Mouse (Mus musculus) forebrain, embryonic 15.5 days (tissue): ENCODE measurements around the gene Borcs5. TPM values are rescaled to one million over a fixed set of nuclear protein-coding genes. Genes with fewer than 3 reads are reported as not detected.

Experiments
- ATAC-seq: fragments of 200-750 bp; cut with Nextera tagmentation; replicated peaks from 2 replicates; pipeline ENCODE4 v1.8.0; 2017; ENCODE audit warnings: mild to moderate bottlenecking, moderate TSS enrichment, moderate library complexity
- H3K27ac ChIP-seq: fragments of 300-500 bp; sonication (generic); replicated peaks from 2 replicates; pipeline ENCODE4 v1.5.1; 2015; ENCODE audit warnings: mild to moderate bottlenecking, inconsistent platforms
- H3K27me3 ChIP-seq: fragments of 300-500 bp; sonication (generic); 2 replicates; pipeline ENCODE4 v1.6.1; 2015; ENCODE audit warnings: inconsistent platforms
- H3K36me3 ChIP-seq: fragments of 300-500 bp; sonication (generic); 2 replicates; pipeline ENCODE4 v1.6.1; 2015; ENCODE audit warnings: mild to moderate bottlenecking, inconsistent platforms
- H3K4me1 ChIP-seq: fragments of 300-500 bp; sonication (generic); 2 replicates; pipeline ENCODE4 v1.6.1; 2015; ENCODE audit warnings: inconsistent platforms
- H3K4me2 ChIP-seq: fragments of 300-500 bp; sonication (generic); replicated peaks from 2 replicates; pipeline ENCODE4 v1.6.1; 2015; ENCODE audit warnings: mild to moderate bottlenecking, inconsistent platforms
- H3K4me3 ChIP-seq: fragments of 300-500 bp; sonication (generic); 2 replicates; pipeline ENCODE4 v1.5.1; 2015; ENCODE audit warnings: mild to moderate bottlenecking, inconsistent platforms
- H3K9ac ChIP-seq: fragments of 300-500 bp; sonication (generic); replicated peaks from 2 replicates; pipeline ENCODE4 v1.6.1; 2015; ENCODE audit warnings: mild to moderate bottlenecking, inconsistent platforms
- H3K9me3 ChIP-seq: fragments of 300-500 bp; sonication (generic); 2 replicates; pipeline ENCODE4 v1.6.1; 2016; ENCODE audit warnings: inconsistent platforms
- WGBS: fragments of 180-500 bp; shearing (Covaris S2); methylation state at CpG from one replicate; pipeline ENCODE4 v1.1.7; 2015; ENCODE audit warnings: mixed read lengths; 5-methylcytosine and 5-hydroxymethylcytosine counted together
- polyA plus RNA-seq: library from polyadenylated mRNA; unstranded; fragments of >200 nt; fragmentation: Nextera tagmentation; extraction: Ambion mirVana; gene quantifications from 2 replicates; pipeline ENCODE4 v1.2.1, GENCODE M21; 2015

Borcs5 gene
- polyA plus RNA-seq, 1 experiment from 2014 or later: 45.8 TPM

- H3K4me1 ChIP-seq: peaks cover 14% of the 10 kb centered on the region
- 0 out of 2 replicates have a peak, but pooled peaks cover 3% of the 10 kb centered on the region for H3K27me3 ChIP-seq
- 0 out of 2 replicates have a peak overlapping the region, but pooled peaks have one; percentile 47 for H3K9ac ChIP-seq
- peak overlapping the region; percentile 75 for H3K4me2 ChIP-seq
- H3K4me3 ChIP-seq: peak overlapping the region; percentile 47
- H3K27ac ChIP-seq: no peak overlapping the region
- no peak for ATAC-seq
- H3K36me3 ChIP-seq: no peaks in the 10 kb centered on the region
- H3K9me3 ChIP-seq: no peaks in the 10 kb centered on the region
- WGBS: 29% methylated on average over 5 of the region's 5 CpGs
These were observed 6.6 kb upstream of the Borcs5 start for GRCm38 (mm10) chr6:134632756-134633155.

DNA sequence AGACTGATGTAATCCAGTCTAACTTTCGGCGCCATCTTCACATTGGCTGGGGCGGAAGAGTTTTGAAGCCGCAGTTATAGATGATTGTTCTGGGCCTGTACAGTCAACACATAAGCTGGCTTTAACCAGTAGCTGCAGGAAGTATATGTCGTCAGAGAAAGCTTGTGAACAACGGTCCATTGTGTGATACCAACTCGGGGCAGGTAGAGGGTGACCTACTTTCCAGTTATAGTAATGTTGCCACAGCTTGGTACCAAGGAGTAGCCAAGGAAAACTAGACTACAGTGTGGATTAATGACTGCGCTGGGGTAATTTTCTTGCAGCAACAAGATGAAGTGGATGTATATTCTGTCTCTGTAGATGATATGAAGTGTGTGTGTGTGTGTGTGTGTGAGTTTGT is 5.8 kb upstream of the Borcs5 start:
- Histone ChIP-seq H3K27ac (no peak overlapping the region), H3K4me1 (peaks cover 14% of the 10 kb centered on the region), H3K4me3 (no peak overlapping the region), H3K27me3 (0 out of 2 replicates have a peak, but pooled peaks cover 3% of the 10 kb centered on the region), H3K9ac (no peak overlapping the region), H3K36me3 (no peaks in the 10 kb centered on the region), H3K9me3 (no peaks in the 10 kb centered on the region), H3K4me2 (no peak overlapping the region)
- 84% methylated on average over 8 of the region's 8 CpGs for WGBS
- no peak for ATAC-seq

DNA sequence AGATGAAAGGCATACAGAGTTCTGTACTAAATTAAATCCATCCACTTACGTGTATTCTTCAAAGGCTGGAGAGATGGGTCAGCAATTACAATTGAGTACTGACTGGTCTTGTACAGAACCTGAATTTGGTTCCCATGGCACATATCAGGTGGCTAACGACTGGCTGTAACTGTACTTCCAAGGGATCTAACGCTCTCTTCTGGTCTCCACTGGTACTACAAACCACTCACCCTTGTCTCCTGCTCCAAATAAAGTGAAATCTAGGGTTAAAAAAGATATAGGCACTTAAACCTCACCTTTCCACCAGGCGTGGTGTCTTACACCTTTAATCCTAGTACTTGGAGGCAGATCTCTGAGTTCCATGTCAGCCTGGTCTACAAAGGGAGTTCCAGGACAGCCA is 2.8 kb upstream of the Borcs5 start:
- ATAC-seq: no peak
- Histone ChIP-seq H3K27me3 (0 out of 2 replicates have a peak, but pooled peaks cover 2% of the 10 kb centered on the region), H3K4me3 (no peak overlapping the region), H3K9ac (no peak overlapping the region), H3K4me1 (peaks cover 15% of the 10 kb centered on the region), H3K4me2 (no peak overlapping the region), H3K36me3 (no peaks in the 10 kb centered on the region), H3K27ac (no peak overlapping the region), H3K9me3 (no peaks in the 10 kb centered on the region)
- 51% methylated on average over 4 of the region's 4 CpGs for WGBS

GRCm38 (mm10) chr6:134639900-134640299 is 590 bp downstream of the Borcs5 start:
- Histone ChIP-seq H3K27ac (no peak overlapping the region), H3K4me3 (no peak overlapping the region), H3K36me3 (no peaks in the 10 kb centered on the region), H3K4me1 (peaks cover 7% of the 10 kb centered on the region), H3K4me2 (no peak overlapping the region), H3K9ac (no peak overlapping the region), H3K27me3 (no peaks in the 10 kb centered on the region), H3K9me3 (no peaks in the 10 kb centered on the region)
- ATAC-seq: no peak
- WGBS: 94% methylated on average over 1 of the region's 1 CpGs

DNA sequence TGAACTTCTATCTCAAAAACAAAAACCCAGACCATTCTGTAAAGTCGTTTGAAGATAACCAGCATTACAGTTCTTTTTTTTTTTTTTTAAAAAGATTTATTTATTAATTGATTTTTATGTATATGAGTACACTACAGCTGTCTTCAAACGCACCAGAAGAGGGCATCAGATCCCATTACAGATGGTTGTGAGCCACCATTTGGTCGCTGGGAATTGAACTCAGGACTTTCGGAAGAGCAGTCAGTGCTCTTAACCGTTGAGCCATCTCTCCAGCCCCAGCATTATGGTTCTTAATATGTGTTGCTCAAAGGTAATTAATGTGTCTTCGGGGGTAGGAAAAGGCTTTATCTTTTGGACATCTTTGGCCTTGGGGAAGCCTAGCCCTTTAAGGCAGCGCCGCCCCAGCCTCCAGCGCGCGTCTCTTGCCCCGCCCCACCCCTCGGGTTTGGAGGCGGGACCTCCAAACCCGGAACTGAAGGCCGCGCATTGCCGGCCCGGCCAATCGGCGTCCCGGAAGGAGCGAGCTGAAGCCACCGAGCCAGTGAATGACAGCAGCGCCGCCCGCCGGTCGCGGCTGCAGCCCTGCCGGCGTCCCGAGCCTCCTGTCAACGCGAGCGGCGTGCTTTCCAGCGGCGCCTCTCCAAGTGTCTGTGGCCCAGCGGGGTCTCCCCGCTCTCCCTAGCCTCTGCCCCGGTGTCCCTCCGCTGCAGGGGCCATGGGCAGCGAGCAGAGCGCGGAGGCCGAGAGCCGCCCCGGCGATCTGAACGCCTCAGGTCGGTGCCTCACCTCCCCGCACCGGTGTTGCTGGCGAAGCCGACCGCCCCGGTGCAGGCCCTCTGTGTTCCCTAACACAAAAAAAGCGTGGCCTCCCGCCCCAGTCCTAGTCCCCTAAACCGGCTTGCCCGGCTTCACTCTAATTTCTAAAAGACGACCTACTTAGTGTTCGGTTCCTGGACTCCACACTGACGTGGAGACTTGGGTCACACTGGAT is 1.5 kb downstream of the Borcs5 start:
- Histone ChIP-seq H3K27me3 (no peaks in the 10 kb centered on the region), H3K4me2 (peak overlapping the region; percentile 56), H3K9ac (peak overlapping the region; percentile 86), H3K4me3 (peak overlapping the region; percentile 79), H3K27ac (peak overlapping the region; percentile 79), H3K36me3 (peaks cover 5% of the 10 kb centered on the region; the same call in 1 of the 2 replicates), H3K4me1 (peaks cover 7% of the 10 kb centered on the region), H3K9me3 (no peaks in the 10 kb centered on the region)
- 2% methylated on average over 65 of the region's 65 CpGs for WGBS
- peak; percentile 99 for ATAC-seq

DNA sequence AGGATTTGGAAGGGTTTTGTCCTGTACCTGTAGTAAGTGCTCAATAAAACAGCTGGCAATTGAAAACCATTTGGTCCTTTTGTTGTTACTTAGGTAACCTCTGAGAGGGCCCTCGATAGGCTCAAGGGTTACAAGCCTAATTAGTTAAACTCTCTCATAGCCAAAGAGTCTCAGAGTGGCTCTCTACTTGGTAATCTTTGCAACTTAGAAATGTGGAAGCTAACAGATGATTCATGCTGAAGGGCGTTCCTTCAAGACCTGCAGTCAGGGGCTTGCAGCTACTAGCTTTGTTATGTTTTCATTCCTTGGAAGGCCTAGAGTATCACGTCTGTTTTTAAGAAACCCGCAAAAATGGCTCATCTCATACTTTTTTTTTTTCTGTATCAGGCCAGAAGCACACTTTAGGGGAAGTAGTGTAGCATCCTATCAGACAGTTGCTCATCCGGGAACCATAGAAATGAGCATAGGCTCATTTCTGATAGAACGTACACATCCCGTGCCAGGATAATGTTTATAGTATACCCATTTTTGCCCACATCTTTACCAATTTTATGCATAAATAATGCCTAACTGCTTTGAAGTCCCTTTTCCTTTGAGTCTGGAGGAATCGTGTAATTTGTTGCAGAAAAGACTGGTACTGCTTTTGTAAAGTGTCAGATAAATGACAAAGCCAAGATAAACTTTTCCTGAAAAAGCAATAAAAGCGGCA is 2.6 kb downstream of the Borcs5 start:
- no peaks in the 10 kb centered on the region for H3K27me3 ChIP-seq
- no peak overlapping the region for H3K27ac ChIP-seq
- H3K4me1 ChIP-seq: peaks cover 7% of the 10 kb centered on the region
- WGBS: 76% methylated on average over 9 of the region's 9 CpGs
- no peak for ATAC-seq
- H3K9me3 ChIP-seq: no peaks in the 10 kb centered on the region
- H3K36me3 ChIP-seq: peaks cover 9% of the 10 kb centered on the region; the same call in 1 of the 2 replicates
- peak overlapping the region; percentile 56 for H3K4me2 ChIP-seq
- H3K9ac ChIP-seq: peak overlapping the region; percentile 86; the same call in 1 of the 2 replicates
- H3K4me3 ChIP-seq: peak overlapping the region; percentile 79

GRCm38 (mm10) chr6:134643296-134643695 is 4.0 kb downstream of the Borcs5 start:
- WGBS: 97% methylated on average over 5 of the region's 5 CpGs
- Histone ChIP-seq H3K27ac (no peak overlapping the region), H3K36me3 (peaks cover 9% of the 10 kb centered on the region; the same call in 1 of the 2 replicates), H3K9me3 (no peaks in the 10 kb centered on the region), H3K4me1 (peaks cover 18% of the 10 kb centered on the region), H3K4me2 (no peak overlapping the region), H3K27me3 (no peaks in the 10 kb centered on the region), H3K9ac (no peak overlapping the region), H3K4me3 (no peak overlapping the region)
- no peak for ATAC-seq

- Histone ChIP-seq H3K4me1 (peaks cover 19% of the 10 kb centered on the region), H3K36me3 (peaks cover 9% of the 10 kb centered on the region; the same call in 1 of the 2 replicates), H3K9ac (no peak overlapping the region), H3K4me2 (no peak overlapping the region), H3K9me3 (no peaks in the 10 kb centered on the region), H3K27me3 (no peaks in the 10 kb centered on the region), H3K27ac (no peak overlapping the region), H3K4me3 (no peak overlapping the region)
- no peak for ATAC-seq
- 94% methylated on average over 6 of the region's 6 CpGs for WGBS
These were observed 7.5 kb downstream of the Borcs5 start for GRCm38 (mm10) chr6:134646835-134647234.

- Histone ChIP-seq H3K9ac (no peak overlapping the region), H3K4me3 (no peak overlapping the region), H3K4me1 (peaks cover 17% of the 10 kb centered on the region), H3K9me3 (no peaks in the 10 kb centered on the region), H3K27ac (peak overlapping the region; percentile 34; the same call in 1 of the 2 replicates), H3K27me3 (no peaks in the 10 kb centered on the region), H3K36me3 (peaks cover 9% of the 10 kb centered on the region; the same call in 1 of the 2 replicates), H3K4me2 (no peak overlapping the region)
- 5% methylated on average over 5 of the region's 5 CpGs for WGBS
- ATAC-seq: peak; percentile 66; the same call in 1 of the 2 replicates
These were observed 8.3 kb downstream of the Borcs5 start for GRCm38 (mm10) chr6:134647621-134648020.

- Histone ChIP-seq H3K9ac (no peak overlapping the region), H3K36me3 (peaks cover 9% of the 10 kb centered on the region; the same call in 1 of the 2 replicates), H3K4me3 (no peak overlapping the region), H3K27ac (no peak overlapping the region; the same call in 1 of the 2 replicates), H3K27me3 (no peaks in the 10 kb centered on the region), H3K4me2 (no peak overlapping the region), H3K4me1 (peaks cover 17% of the 10 kb centered on the region), H3K9me3 (no peaks in the 10 kb centered on the region)
- ATAC-seq: peak; percentile 59; the same call in 1 of the 2 replicates
- WGBS: 22% methylated on average over 5 of the region's 5 CpGs
These were observed 9.0 kb downstream of the Borcs5 start for GRCm38 (mm10) chr6:134648356-134648755.

DNA sequence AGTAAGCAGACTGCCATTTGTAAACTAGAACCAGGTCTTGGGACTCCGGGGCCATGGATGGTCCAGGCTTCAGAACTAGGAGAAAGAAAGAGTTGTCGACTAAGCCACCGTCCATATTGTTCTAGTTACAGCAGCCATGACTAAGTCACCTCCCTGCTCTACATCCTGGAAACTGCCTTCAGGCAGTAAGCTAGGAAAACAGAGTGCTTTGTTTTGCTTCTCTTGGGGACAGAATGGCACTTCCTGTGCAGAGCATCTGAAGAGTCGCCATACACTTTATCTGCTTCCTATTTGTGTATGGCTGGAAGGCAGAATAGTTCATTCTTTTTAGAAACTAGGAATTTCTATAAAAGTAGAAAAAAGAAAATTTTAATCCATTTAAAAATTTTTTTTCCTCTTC is 17.2 kb downstream of the Borcs5 start:
- ATAC-seq: no peak
- H3K36me3 ChIP-seq: no peaks in the 10 kb centered on the region
- 89% methylated on average over 4 of the region's 4 CpGs for WGBS

More for the DNA sequence above, 17.2 kb downstream of the Borcs5 start:
- Histone ChIP-seq H3K27me3 (no peaks in the 10 kb centered on the region), H3K9me3 (no peaks in the 10 kb centered on the region), H3K4me2 (no peak overlapping the region), H3K4me3 (no peak overlapping the region), H3K9ac (no peak overlapping the region), H3K4me1 (peaks cover 3% of the 10 kb centered on the region; the same call in 1 of the 2 replicates), H3K27ac (no peak overlapping the region)
